Mouse (Mus musculus): ENCODE measurements around the gene Sidt2. TPM values are rescaled to one million over a fixed set of nuclear protein-coding genes. Genes with fewer than 3 reads are reported as not detected.
A peak's percentile ranks its signal among the peaks of the same experiment; 100 is the strongest.

Gene Sidt2
- total RNA-seq, 1 experiment from 2014 or later: 33.7 TPM

- peak in 1 of 2 experiments; percentile 25; a peak in 1 of 4 replicates for ATAC-seq (replicated peaks in 1 of 2; ENCODE audit: insufficient read depth in 1 of 2, low FRiP score in 2 of 2, low TSS enrichment in 1 of 2, low read depth in 1 of 2, poor library complexity in 2 of 2, severe bottlenecking in 2 of 2)
These were observed 558 bp downstream of the Sidt2 start for GRCm38 (mm10) chr9:45954294-45955106.

- 0 out of 4 replicates have a peak, but pooled peaks of 1 of the 2 experiments have one; percentile 3 for ATAC-seq (replicated peaks in 1 of 2; ENCODE audit: insufficient read depth in 1 of 2, low FRiP score in 2 of 2, low TSS enrichment in 1 of 2, low read depth in 1 of 2, poor library complexity in 2 of 2, severe bottlenecking in 2 of 2)
These were observed 1.4 kb downstream of the Sidt2 start for GRCm38 (mm10) chr9:45953511-45954293.

- no peak for ATAC-seq (replicated peaks in 1 of 2; ENCODE audit: insufficient read depth in 1 of 2, low FRiP score in 2 of 2, low TSS enrichment in 1 of 2, low read depth in 1 of 2, poor library complexity in 2 of 2, severe bottlenecking in 2 of 2)
These were observed 2.2 kb downstream of the Sidt2 start for GRCm38 (mm10) chr9:45952890-45953289.

GRCm38 (mm10) chr9:45952057-45952456 is 3.0 kb downstream of the Sidt2 start:
- no peak for ATAC-seq (replicated peaks in 1 of 2; ENCODE audit: insufficient read depth in 1 of 2, low FRiP score in 2 of 2, low TSS enrichment in 1 of 2, low read depth in 1 of 2, poor library complexity in 2 of 2, severe bottlenecking in 2 of 2)

- ATAC-seq (replicated peaks in 1 of 2; ENCODE audit: insufficient read depth in 1 of 2, low FRiP score in 2 of 2, low TSS enrichment in 1 of 2, low read depth in 1 of 2, poor library complexity in 2 of 2, severe bottlenecking in 2 of 2): no peak
These were observed 8.2 kb downstream of the Sidt2 start for GRCm38 (mm10) chr9:45946872-45947183.

- ATAC-seq (replicated peaks in 1 of 2; ENCODE audit: insufficient read depth in 1 of 2, low FRiP score in 2 of 2, low TSS enrichment in 1 of 2, low read depth in 1 of 2, poor library complexity in 2 of 2, severe bottlenecking in 2 of 2): no peak
These were observed 8.7 kb downstream of the Sidt2 start for GRCm38 (mm10) chr9:45946182-45946871.

GRCm38 (mm10) chr9:45945721-45946120 is 9.3 kb downstream of the Sidt2 start:
- peak; percentile 28 to 36 for ATAC-seq (replicated peaks in 1 of 2; ENCODE audit: insufficient read depth in 1 of 2, low FRiP score in 2 of 2, low TSS enrichment in 1 of 2, low read depth in 1 of 2, poor library complexity in 2 of 2, severe bottlenecking in 2 of 2)

- peak; percentile 81 to 87 for ATAC-seq (replicated peaks in 1 of 2; ENCODE audit: insufficient read depth in 1 of 2, low FRiP score in 2 of 2, low TSS enrichment in 1 of 2, low read depth in 1 of 2, poor library complexity in 2 of 2, severe bottlenecking in 2 of 2)
These were observed 10.3 kb downstream of the Sidt2 start for GRCm38 (mm10) chr9:45944506-45945400.

GRCm38 (mm10) chr9:45943628-45944505 is 11.2 kb downstream of the Sidt2 start:
- no peak for ATAC-seq (replicated peaks in 1 of 2; ENCODE audit: insufficient read depth in 1 of 2, low FRiP score in 2 of 2, low TSS enrichment in 1 of 2, low read depth in 1 of 2, poor library complexity in 2 of 2, severe bottlenecking in 2 of 2)

GRCm38 (mm10) chr9:45942916-45943315 is 12.1 kb downstream of the Sidt2 start:
- no peak for ATAC-seq (replicated peaks in 1 of 2; ENCODE audit: insufficient read depth in 1 of 2, low FRiP score in 2 of 2, low TSS enrichment in 1 of 2, low read depth in 1 of 2, poor library complexity in 2 of 2, severe bottlenecking in 2 of 2)

GRCm38 (mm10) chr9:45942464-45942863 is 12.6 kb downstream of the Sidt2 start:
- ATAC-seq (replicated peaks in 1 of 2; ENCODE audit: insufficient read depth in 1 of 2, low FRiP score in 2 of 2, low TSS enrichment in 1 of 2, low read depth in 1 of 2, poor library complexity in 2 of 2, severe bottlenecking in 2 of 2): no peak

- ATAC-seq (replicated peaks in 1 of 2; ENCODE audit: insufficient read depth in 1 of 2, low FRiP score in 2 of 2, low TSS enrichment in 1 of 2, low read depth in 1 of 2, poor library complexity in 2 of 2, severe bottlenecking in 2 of 2): no peak
These were observed 13.6 kb downstream of the Sidt2 start for GRCm38 (mm10) chr9:45941329-45941888.

- no peak for ATAC-seq (replicated peaks in 1 of 2; ENCODE audit: insufficient read depth in 1 of 2, low FRiP score in 2 of 2, low TSS enrichment in 1 of 2, low read depth in 1 of 2, poor library complexity in 2 of 2, severe bottlenecking in 2 of 2)
These were observed 15.3 kb downstream of the Sidt2 start for GRCm38 (mm10) chr9:45939794-45940193.

- no peak for ATAC-seq (replicated peaks in 1 of 2; ENCODE audit: insufficient read depth in 1 of 2, low FRiP score in 2 of 2, low TSS enrichment in 1 of 2, low read depth in 1 of 2, poor library complexity in 2 of 2, severe bottlenecking in 2 of 2)
These were observed 16.0 kb downstream of the Sidt2 start for GRCm38 (mm10) chr9:45938952-45939637.

GRCm38 (mm10) chr9:45938088-45938487 is 17.0 kb downstream of the Sidt2 start:
- no peak for ATAC-seq (replicated peaks in 1 of 2; ENCODE audit: insufficient read depth in 1 of 2, low FRiP score in 2 of 2, low TSS enrichment in 1 of 2, low read depth in 1 of 2, poor library complexity in 2 of 2, severe bottlenecking in 2 of 2)

Data from hematopoietic stem cell, adult 5-6 weeks (primary cell).